Mouse (Mus musculus) limb, embryonic 11.5 days (tissue): ENCODE data around the gene Dvl1. TPM values are rescaled to one million over a fixed set of nuclear protein-coding genes. Genes with fewer than 3 reads are reported as not detected.
A peak's percentile ranks its signal among the peaks of the same experiment; 100 is the strongest.

Experiments used
- ATAC-seq: fragments of 200-750 bp; cut with Nextera tagmentation; 2 replicates; pipeline ENCODE4 v1.8.0; 2017; ENCODE audit warnings: low read depth; ENCODE audit not compliant: insufficient number of reproducible peaks, low FRiP score, low TSS enrichment
- DNase-seq: peaks from one replicate; pipeline ENCODE4 v3.0.0-alpha.2; 2015; ENCODE audit warnings: low spot score
- H3K27ac ChIP-seq: fragments of 300-500 bp; sonication (generic); replicated peaks from 2 replicates; pipeline ENCODE4 v1.5.1; 2014; ENCODE audit warnings: low read depth, mild to moderate bottlenecking, low read length
- H3K27me3 ChIP-seq: fragments of 300-500 bp; sonication (generic); 2 replicates; pipeline ENCODE4 v1.6.1; 2014; ENCODE audit warnings: mild to moderate bottlenecking, low read length, mixed read lengths; ENCODE audit not compliant: control insufficient read depth, insufficient read depth
- H3K36me3 ChIP-seq: fragments of 300-500 bp; sonication (generic); 2 replicates; pipeline ENCODE4 v1.6.1; 2014; ENCODE audit warnings: mild to moderate bottlenecking, low read length, moderate library complexity, mixed read lengths; ENCODE audit not compliant: control insufficient read depth, insufficient read depth
- H3K4me1 ChIP-seq: fragments of 300-500 bp; sonication (generic); 2 replicates; pipeline ENCODE4 v1.6.1; 2014; ENCODE audit warnings: low read length, mixed read lengths; ENCODE audit not compliant: control insufficient read depth, insufficient read depth
- H3K4me2 ChIP-seq: fragments of 300-500 bp; sonication (generic); 2 replicates; pipeline ENCODE4 v1.6.1; 2014; ENCODE audit warnings: low read depth, mild to moderate bottlenecking, moderate library complexity; ENCODE audit not compliant: severe bottlenecking
- H3K4me3 ChIP-seq: fragments of 300-500 bp; sonication (generic); 2 replicates; pipeline ENCODE4 v1.5.1; 2014; ENCODE audit warnings: low read depth, low read length
- H3K9ac ChIP-seq: fragments of 300-500 bp; sonication (generic); 2 replicates; pipeline ENCODE4 v1.6.1; 2014; ENCODE audit warnings: mild to moderate bottlenecking, low read length
- H3K9me3 ChIP-seq: fragments of 300-500 bp; sonication (generic); 2 replicates; pipeline ENCODE4 v1.6.1; 2016; ENCODE audit warnings: low read length; ENCODE audit not compliant: control insufficient read depth
- WGBS: fragments of 180-500 bp; shearing (Covaris S2); extraction: QIAGEN DNeasy Blood & Tissue Kit; methylation state at CpG from one replicate; pipeline ENCODE4 v1.1.7; 2014; 5-methylcytosine and 5-hydroxymethylcytosine counted together
- polyA plus RNA-seq: library from polyadenylated mRNA; unstranded; fragments of >200 nt; fragmentation: Nextera tagmentation; extraction: Ambion mirVana; gene quantifications from 2 replicates; pipeline ENCODE4 v1.2.1, GENCODE M21; 2014

The Dvl1 gene
- polyA plus RNA-seq, 1 experiment from 2014 or later, result 9.1 TPM

DNA sequence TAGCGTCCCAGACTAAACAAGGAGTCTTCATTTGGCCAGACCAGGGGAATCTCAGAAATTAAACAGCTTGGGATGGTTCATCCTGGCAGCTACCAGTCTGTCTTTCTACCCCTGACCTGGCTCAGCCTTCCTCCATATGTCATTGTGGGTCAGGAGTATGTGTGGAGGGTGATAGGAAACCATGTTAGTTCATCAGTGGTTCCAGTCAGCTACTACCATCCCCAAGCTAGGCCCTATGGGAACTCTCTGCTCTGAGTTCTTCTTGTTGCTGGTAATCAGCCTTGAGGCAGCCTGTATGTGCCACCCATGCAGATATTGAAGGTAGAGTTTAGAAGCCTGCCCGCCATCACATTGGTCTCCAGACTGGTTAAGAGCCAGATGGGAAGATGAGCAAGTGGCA lies 51.1 kb downstream of the Dvl1 start:
- peaks cover 8% of the 10 kb centered on the region; the same call in 1 of the 2 replicates for H3K4me1 ChIP-seq
- H3K36me3 ChIP-seq, result peaks cover 20% of the 10 kb centered on the region
- DNase-seq (no peak), ATAC-seq (no peak)
- H3K9me3 ChIP-seq, result no peaks in the 10 kb centered on the region
- H3K27ac ChIP-seq, result no peak overlapping the region
- 95% methylated on average over 2 of the region's 2 CpGs for WGBS
- no peak overlapping the region for H3K4me3 ChIP-seq
- H3K4me2 ChIP-seq, result no peak overlapping the region
- H3K27me3 ChIP-seq, result no peaks in the 10 kb centered on the region
- no peak overlapping the region for H3K9ac ChIP-seq

DNA sequence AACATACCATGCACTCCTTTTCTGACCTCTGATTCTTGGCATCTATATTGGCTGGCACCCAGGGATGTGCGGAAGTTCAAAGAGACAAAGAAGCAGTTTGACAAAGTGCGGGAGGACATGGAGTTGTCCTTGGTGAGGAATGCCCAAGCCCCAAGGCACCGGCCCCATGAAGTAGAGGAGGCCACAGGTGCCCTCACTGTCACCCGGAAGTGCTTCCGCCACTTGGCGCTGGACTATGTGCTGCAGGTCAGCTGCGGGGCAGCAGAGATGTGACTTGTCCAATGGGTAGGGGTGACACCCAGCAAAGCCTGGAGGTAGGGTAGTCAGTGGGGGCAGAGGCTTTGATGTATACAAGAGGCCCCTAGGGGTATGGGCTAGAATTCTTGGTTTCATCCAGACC lies 52.2 kb downstream of the Dvl1 start:
- H3K36me3 ChIP-seq, result peaks cover 25% of the 10 kb centered on the region
- ATAC-seq, result no peak

DNA sequence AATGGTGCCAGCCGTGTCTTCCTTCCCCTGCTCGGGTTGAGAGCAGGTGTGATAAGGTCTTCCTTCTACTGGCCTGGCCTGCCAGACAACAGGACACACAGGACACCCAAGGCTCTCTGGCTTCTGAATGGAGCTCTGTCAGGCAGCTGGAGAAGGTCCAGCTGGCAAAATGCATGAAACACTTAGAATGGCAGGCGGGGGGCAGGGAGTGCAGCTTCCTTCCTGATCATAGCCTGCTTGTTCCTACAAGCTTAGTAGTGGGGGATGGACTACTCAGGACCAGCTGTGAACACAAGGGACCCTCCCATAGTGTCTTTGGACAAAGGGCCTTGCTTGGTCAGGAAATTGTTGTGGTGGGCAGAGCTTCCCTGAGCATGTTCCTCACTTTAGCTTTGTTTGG lies 54.0 kb downstream of the Dvl1 start:
- Histone ChIP-seq H3K4me1 (no peaks in the 10 kb centered on the region), H3K9ac (no peak overlapping the region), H3K9me3 (no peaks in the 10 kb centered on the region), H3K27me3 (no peaks in the 10 kb centered on the region), H3K4me3 (no peak overlapping the region), H3K27ac (no peak overlapping the region), H3K4me2 (no peak overlapping the region), H3K36me3 (peaks cover 25% of the 10 kb centered on the region)
- no peak for ATAC-seq
- no peak for DNase-seq
- 91% methylated on average over 3 of the region's 3 CpGs for WGBS

More for the DNA sequence above, 52.2 kb downstream of the Dvl1 start:
- no peak for DNase-seq
- H3K9ac ChIP-seq, result no peak overlapping the region
- no peaks in the 10 kb centered on the region for H3K9me3 ChIP-seq
- no peak overlapping the region for H3K4me3 ChIP-seq
- no peak overlapping the region for H3K4me2 ChIP-seq
- 93% methylated on average over 7 of the region's 7 CpGs for WGBS
- no peak overlapping the region for H3K27ac ChIP-seq
- no peaks in the 10 kb centered on the region for H3K27me3 ChIP-seq
- peaks cover 1% of the 10 kb centered on the region; the same call in 1 of the 2 replicates for H3K4me1 ChIP-seq

GRCm38 (mm10) chr4:155903246-155903645 lies 56.0 kb downstream of the Dvl1 start:
- no peaks in the 10 kb centered on the region for H3K9me3 ChIP-seq
- H3K36me3 ChIP-seq, result peaks cover 25% of the 10 kb centered on the region
- no peak overlapping the region for H3K4me2 ChIP-seq
- no peak overlapping the region for H3K9ac ChIP-seq
- H3K4me1 ChIP-seq, result no peaks in the 10 kb centered on the region
- DNase-seq, result no peak
- H3K4me3 ChIP-seq, result no peak overlapping the region
- 95% methylated on average over 13 of the region's 13 CpGs for WGBS
- ATAC-seq, result no peak
- H3K27ac ChIP-seq, result no peak overlapping the region
- H3K27me3 ChIP-seq, result no peaks in the 10 kb centered on the region

DNA sequence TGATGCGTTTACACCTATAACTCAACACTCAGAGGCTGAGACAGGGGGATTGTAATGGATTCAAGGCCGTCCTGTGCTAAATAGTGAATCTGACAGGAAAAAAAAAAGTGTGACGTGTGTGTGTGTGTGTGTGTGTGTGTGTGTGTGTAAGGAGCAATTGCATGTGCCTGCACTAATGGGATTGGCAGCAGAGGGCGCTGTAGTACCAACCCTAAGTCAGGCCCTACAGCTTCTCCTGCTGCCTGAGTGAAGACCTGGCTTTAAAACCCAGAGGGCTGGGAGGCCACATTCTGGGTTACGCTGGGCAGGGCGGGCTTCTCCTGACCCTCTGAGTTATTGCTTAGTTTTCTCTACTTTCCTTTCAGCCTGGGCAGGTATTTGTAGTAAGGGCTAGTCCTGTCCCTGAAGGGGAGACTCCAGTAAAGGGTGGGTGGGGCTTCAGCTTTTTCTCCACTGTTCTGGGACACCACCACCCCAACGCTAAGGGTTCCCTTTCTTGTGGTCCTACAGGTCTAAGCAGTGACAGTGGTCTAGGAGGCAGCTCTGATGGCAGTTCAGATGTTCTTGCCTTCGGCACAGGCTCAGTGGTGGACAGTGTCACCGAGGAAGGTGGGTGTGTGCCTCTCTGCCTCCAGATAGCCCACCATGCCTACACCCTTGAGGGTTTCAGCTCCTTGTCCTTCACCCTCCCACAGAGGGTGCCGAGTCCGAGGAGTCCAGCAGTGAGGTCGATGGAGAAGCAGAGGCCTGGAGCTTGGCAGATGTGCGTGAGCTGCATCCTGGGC lies 57.3 kb downstream of the Dvl1 start:
- Histone ChIP-seq H3K4me2 (no peak overlapping the region), H3K9ac (no peak overlapping the region), H3K27ac (no peak overlapping the region), H3K27me3 (no peaks in the 10 kb centered on the region), H3K9me3 (no peaks in the 10 kb centered on the region), H3K36me3 (peaks cover 21% of the 10 kb centered on the region), H3K4me3 (no peak overlapping the region), H3K4me1 (no peaks in the 10 kb centered on the region)
- WGBS, result 88% methylated on average over 13 of the region's 13 CpGs
- ATAC-seq (no peak), DNase-seq (peak; percentile 30)

- no peak for ATAC-seq
- no peak overlapping the region for H3K4me2 ChIP-seq
- no peak overlapping the region for H3K9ac ChIP-seq
- H3K4me3 ChIP-seq, result no peak overlapping the region
- no peak for DNase-seq
- H3K27me3 ChIP-seq, result no peaks in the 10 kb centered on the region
- no peaks in the 10 kb centered on the region for H3K9me3 ChIP-seq
- no peaks in the 10 kb centered on the region for H3K4me1 ChIP-seq
- WGBS, result 89% methylated on average over 13 of the region's 13 CpGs
- H3K27ac ChIP-seq, result no peak overlapping the region
- H3K36me3 ChIP-seq, result peaks cover 18% of the 10 kb centered on the region
Observed at GRCm38 (mm10) chr4:155905634-155906033, 58.4 kb downstream of the Dvl1 start.

DNA sequence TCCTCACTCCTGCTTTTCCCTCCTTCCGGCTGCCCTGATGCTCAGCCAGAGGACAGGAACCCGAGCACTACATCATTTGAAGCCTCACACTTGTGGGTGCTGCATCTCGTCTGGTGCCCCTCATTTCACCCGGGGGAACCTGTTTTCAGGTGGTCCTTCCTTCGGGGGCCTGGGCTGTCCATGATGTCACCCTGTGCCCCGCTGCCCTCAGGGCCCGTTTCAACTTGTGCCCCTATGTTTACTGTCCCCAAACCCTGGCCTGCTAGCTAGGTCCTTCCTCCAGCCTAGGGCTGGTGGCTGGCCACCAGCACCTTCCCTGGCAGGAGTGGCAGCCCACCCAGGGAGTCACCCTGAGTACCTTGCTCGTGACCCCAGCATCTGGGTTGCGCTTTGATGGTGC lies 58.9 kb downstream of the Dvl1 start:
- H3K9ac ChIP-seq, result no peak overlapping the region
- peaks cover 15% of the 10 kb centered on the region for H3K36me3 ChIP-seq
- H3K9me3 ChIP-seq, result no peaks in the 10 kb centered on the region
- no peak overlapping the region for H3K4me2 ChIP-seq
- ATAC-seq (no peak), DNase-seq (no peak)
- no peaks in the 10 kb centered on the region for H3K27me3 ChIP-seq
- no peak overlapping the region for H3K27ac ChIP-seq
- WGBS, result 79% methylated on average over 9 of the region's 9 CpGs
- no peaks in the 10 kb centered on the region for H3K4me1 ChIP-seq
- H3K4me3 ChIP-seq, result no peak overlapping the region

DNA sequence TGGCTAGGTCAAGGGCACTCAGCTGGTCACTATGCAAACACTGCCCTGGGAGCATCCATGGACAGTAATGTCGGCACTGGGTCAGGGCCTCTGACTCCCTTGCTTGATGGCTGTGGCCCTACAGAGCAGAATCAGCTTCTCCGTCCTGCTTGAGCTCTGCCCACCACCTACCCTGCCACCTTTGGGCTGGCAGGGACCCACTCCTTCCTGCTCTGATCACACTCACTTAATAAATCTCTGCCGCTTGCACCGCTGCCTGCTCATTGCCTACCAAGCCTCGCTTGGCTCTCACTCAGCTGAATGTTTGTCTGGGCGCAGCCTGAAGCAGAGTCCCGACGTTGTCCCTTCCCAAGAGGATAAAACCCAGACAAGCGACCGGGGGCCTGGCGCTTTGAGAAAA lies 59.8 kb downstream of the Dvl1 start:
- Histone ChIP-seq H3K27ac (no peak overlapping the region), H3K4me3 (no peak overlapping the region), H3K9ac (no peak overlapping the region), H3K4me2 (no peak overlapping the region), H3K36me3 (peaks cover 15% of the 10 kb centered on the region), H3K9me3 (no peaks in the 10 kb centered on the region), H3K27me3 (no peaks in the 10 kb centered on the region), H3K4me1 (no peaks in the 10 kb centered on the region)
- ATAC-seq, result no peak
- no peak for DNase-seq
- 80% methylated on average over 11 of the region's 11 CpGs for WGBS

DNA sequence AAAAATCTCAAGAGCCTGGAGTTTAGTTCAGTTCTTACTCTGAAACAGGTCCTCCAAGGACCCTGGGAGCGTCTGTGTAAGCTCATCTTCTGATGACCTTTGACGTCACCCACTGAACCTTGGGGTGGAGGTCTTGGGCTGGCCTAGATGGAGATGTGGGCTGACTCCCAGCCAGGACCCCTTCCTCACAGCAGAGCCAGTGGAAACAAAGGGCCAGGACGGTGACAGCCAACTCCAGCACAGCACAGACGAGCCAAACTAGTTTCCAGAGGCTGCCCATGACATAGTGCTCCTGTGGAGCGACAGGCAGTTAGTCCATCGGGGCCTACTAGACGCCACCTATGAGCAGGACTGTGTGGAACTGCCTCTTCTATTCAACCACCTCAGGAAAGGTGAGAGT lies 61.1 kb downstream of the Dvl1 start:
- Histone ChIP-seq H3K27me3 (no peaks in the 10 kb centered on the region), H3K27ac (no peak overlapping the region), H3K4me3 (no peak overlapping the region), H3K9ac (no peak overlapping the region), H3K4me2 (no peak overlapping the region), H3K4me1 (no peaks in the 10 kb centered on the region), H3K36me3 (peaks cover 5% of the 10 kb centered on the region; the same call in 1 of the 2 replicates), H3K9me3 (no peaks in the 10 kb centered on the region)
- 85% methylated on average over 7 of the region's 7 CpGs for WGBS
- no peak for DNase-seq
- ATAC-seq, result no peak
